Mouse (Mus musculus) midbrain, embryonic 11.5 days (tissue): ENCODE data around the gene Eln. TPM values are rescaled to one million over a fixed set of nuclear protein-coding genes. Genes with fewer than 3 reads are reported as not detected.
A peak's percentile ranks its signal among the peaks of the same experiment; 100 is the strongest.

Source experiments
- ATAC-seq: fragments of 200-750 bp; cut with Nextera tagmentation; 2 replicates; pipeline ENCODE4 v1.8.0; 2017; ENCODE audit warnings: moderate TSS enrichment, moderate library complexity; ENCODE audit not compliant: low FRiP score
- DNase-seq: peaks from one replicate; pipeline ENCODE4 v3.0.0; 2015; ENCODE audit warnings: low spot score; ENCODE audit errors: missing footprints
- H3K27ac ChIP-seq: fragments of 300-500 bp; sonication (generic); 2 replicates; pipeline ENCODE4 v1.5.1; 2014; ENCODE audit warnings: low read depth, low read length
- H3K27me3 ChIP-seq: fragments of 300-500 bp; sonication (generic); 2 replicates; pipeline ENCODE4 v1.6.1; 2014; ENCODE audit warnings: mild to moderate bottlenecking, low read length, moderate library complexity, mixed read lengths; ENCODE audit not compliant: control insufficient read depth, insufficient read depth
- H3K36me3 ChIP-seq: fragments of 300-500 bp; sonication (generic); 2 replicates; pipeline ENCODE4 v1.6.1; 2014; ENCODE audit warnings: mild to moderate bottlenecking, low read length, moderate library complexity, mixed read lengths; ENCODE audit not compliant: control insufficient read depth, insufficient read depth
- H3K4me1 ChIP-seq: fragments of 300-500 bp; sonication (generic); 2 replicates; pipeline ENCODE4 v1.6.1; 2014; ENCODE audit warnings: low read length; ENCODE audit not compliant: control insufficient read depth, insufficient read depth
- H3K4me2 ChIP-seq: fragments of 300-500 bp; sonication (generic); 2 replicates; pipeline ENCODE4 v1.6.1; 2014; ENCODE audit warnings: mild to moderate bottlenecking, moderate library complexity
- H3K4me3 ChIP-seq: fragments of 300-500 bp; sonication (generic); 2 replicates; pipeline ENCODE4 v1.5.1; 2014; ENCODE audit warnings: low read depth, low read length
- H3K9ac ChIP-seq: fragments of 300-500 bp; sonication (generic); 2 replicates; pipeline ENCODE4 v1.6.1; 2014; ENCODE audit warnings: low read length
- H3K9me3 ChIP-seq: fragments of 300-500 bp; sonication (generic); 2 replicates; pipeline ENCODE4 v1.6.1; 2016; ENCODE audit warnings: low read length; ENCODE audit not compliant: control insufficient read depth
- WGBS: fragments of 180-500 bp; shearing (Covaris S2); extraction: QIAGEN DNeasy Blood & Tissue Kit; methylation state at CpG from one replicate; pipeline ENCODE4 v1.1.7; 2014; 5-methylcytosine and 5-hydroxymethylcytosine counted together
- polyA plus RNA-seq: library from polyadenylated mRNA; unstranded; fragments of >200 nt; fragmentation: Nextera tagmentation; extraction: Ambion mirVana; gene quantifications from 2 replicates; pipeline ENCODE4 v1.2.1, GENCODE M21; 2014

The Eln gene
- polyA plus RNA-seq, 1 experiment from 2014 or later: 2.0 TPM

DNA sequence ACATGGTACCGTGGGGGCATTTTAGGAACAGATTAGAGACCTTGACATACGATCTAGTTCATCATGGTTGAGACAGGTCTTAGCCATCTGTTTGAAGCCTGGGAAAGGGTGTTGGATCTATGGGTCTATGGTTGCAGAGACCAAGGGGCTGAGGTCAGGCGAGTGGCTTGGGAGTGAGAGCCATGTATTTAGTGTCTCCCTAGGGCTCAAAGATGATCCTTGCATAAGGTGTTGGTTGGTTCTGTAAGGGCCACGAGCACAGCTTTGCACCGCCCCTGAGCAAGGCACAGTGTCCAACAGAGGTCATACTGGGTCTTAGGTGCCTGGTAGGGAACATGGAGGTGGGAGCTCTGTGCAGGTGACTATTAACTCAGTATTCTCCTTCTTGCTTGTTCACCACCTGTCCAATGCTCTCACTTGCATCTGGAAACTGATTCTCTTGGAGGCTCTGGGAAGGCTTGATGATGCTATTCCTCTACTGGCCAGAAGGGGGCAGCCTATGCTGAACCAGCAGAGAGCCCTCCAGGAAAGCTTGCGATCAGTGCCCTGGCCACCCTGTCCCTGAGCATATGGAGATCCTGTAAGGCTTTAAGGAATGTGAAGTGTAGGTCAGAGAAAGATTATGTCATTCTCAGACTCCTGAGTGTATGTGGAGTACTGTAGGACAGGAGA, 960 bp upstream of the Eln start:
- Histone ChIP-seq H3K4me1 (peaks cover 4% of the 10 kb centered on the region), H3K4me2 (peak overlapping the region; percentile 74), H3K9me3 (no peaks in the 10 kb centered on the region), H3K27me3 (no peaks in the 10 kb centered on the region), H3K4me3 (no peak overlapping the region; the same call in 1 of the 2 replicates), H3K27ac (no peak overlapping the region), H3K9ac (no peak overlapping the region), H3K36me3 (no peaks in the 10 kb centered on the region)
- 58% methylated on average over 6 of the region's 6 CpGs for WGBS
- DNase-seq: peak; percentile 91
- peak; percentile 41; the same call in 1 of the 2 replicates for ATAC-seq

DNA sequence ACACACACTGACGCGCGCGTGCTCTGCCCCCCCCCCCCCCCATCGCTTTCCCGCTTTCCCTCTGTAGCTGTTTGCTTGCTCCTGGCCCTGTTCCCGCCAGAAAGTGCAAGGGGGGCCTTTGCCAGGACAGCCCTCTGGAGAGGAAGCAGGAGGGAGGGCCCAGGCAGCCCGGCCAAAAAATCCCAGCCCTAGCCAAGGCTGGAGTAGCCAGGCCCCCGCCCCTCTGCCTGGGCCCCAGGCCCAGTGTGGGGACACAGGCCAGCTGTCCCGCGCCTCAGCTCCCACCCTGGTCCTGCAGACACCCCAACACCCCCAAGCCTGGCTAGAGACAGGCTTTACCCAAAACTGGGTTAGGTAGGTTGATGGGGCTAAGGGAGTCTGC, 380 bp upstream of the Eln start:
- no peaks in the 10 kb centered on the region for H3K36me3 ChIP-seq
- 19% methylated on average over 5 of the region's 11 CpGs for WGBS
- peak overlapping the region; percentile 33 for H3K4me3 ChIP-seq
- ATAC-seq (peak; percentile 65), DNase-seq (no peak)
- H3K27me3 ChIP-seq: no peaks in the 10 kb centered on the region
- no peaks in the 10 kb centered on the region for H3K9me3 ChIP-seq
- peak overlapping the region; percentile 74 for H3K4me2 ChIP-seq
- H3K9ac ChIP-seq: peak overlapping the region; percentile 51
- H3K4me1 ChIP-seq: peaks cover 4% of the 10 kb centered on the region
- no peak overlapping the region for H3K27ac ChIP-seq

DNA sequence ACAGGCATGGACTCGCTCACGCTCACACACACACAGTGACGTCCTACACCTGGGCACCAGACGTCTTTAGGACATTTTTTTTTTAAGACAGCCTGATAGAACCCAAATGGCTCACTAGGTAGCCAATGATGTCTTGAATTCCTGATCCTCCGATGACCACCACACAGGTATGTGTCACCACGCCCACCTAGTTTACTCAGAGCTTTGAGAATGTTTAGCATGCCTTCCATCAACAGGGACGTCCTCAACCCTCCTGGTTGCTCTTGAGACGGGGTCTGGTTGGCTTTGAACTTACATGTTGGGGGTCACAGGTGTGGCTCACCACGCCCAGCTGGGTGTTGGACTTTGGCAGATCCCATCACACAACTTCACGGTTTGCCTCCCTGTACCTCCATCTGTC, 922 bp downstream of the Eln start:
- no peak for DNase-seq
- H3K4me1 ChIP-seq: peaks cover 6% of the 10 kb centered on the region
- no peak overlapping the region for H3K4me3 ChIP-seq
- H3K9ac ChIP-seq: no peak overlapping the region
- no peaks in the 10 kb centered on the region for H3K9me3 ChIP-seq
- no peaks in the 10 kb centered on the region for H3K36me3 ChIP-seq
- ATAC-seq: no peak
- H3K4me2 ChIP-seq: no peak overlapping the region
- no peak overlapping the region for H3K27ac ChIP-seq
- WGBS: 86% methylated on average over 10 of the region's 10 CpGs
- no peaks in the 10 kb centered on the region for H3K27me3 ChIP-seq

DNA sequence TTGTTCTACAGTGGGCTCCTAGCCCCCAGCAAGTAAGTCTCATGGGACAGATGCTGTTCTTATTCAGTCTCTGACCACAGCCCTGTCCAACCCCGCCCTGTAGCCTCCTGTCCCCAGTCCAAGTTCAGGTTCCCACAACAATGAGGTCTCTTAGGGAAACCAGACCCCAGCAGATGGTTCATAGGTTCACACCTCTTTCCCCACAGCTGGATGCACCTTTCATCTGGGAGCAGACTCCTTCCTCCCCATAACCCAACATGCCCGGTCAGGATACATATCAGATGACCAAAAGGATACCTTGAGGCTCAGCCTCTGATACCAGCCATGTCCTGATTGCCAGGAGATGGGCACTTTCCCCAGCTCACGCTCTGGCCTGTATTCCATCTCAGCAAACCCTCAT, 1.3 kb downstream of the Eln start:
- WGBS: 88% methylated on average over 3 of the region's 3 CpGs
- Histone ChIP-seq H3K9ac (no peak overlapping the region), H3K4me2 (no peak overlapping the region), H3K27me3 (no peaks in the 10 kb centered on the region), H3K27ac (no peak overlapping the region), H3K9me3 (no peaks in the 10 kb centered on the region), H3K4me1 (peaks cover 7% of the 10 kb centered on the region), H3K36me3 (no peaks in the 10 kb centered on the region), H3K4me3 (no peak overlapping the region)
- no peak for DNase-seq
- no peak for ATAC-seq

DNA sequence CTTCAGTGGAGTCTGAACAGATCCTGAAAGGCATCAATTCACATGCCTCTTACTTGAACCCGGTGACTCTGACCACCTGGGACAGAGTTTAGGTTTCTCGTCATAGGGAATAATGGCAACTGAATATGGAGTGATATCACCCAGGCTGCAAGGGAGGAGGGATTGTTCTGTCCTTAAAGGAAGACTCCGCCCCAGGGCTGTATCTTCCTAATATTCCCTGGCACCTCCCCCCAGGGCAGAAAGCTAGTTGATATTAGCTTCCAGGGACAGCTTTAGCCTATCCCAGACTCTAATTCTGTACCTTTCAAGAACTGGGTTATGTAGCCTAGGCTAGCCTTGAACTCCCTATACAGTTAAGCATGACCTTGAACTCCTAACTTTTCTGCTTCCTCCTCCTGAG, 2.1 kb downstream of the Eln start:
- ATAC-seq (no peak), DNase-seq (no peak)
- H3K9me3 ChIP-seq: no peaks in the 10 kb centered on the region
- no peaks in the 10 kb centered on the region for H3K27me3 ChIP-seq
- no peak overlapping the region for H3K27ac ChIP-seq
- WGBS: 91% methylated on average over 3 of the region's 3 CpGs
- H3K9ac ChIP-seq: no peak overlapping the region
- peaks cover 11% of the 10 kb centered on the region for H3K4me1 ChIP-seq
- no peak overlapping the region for H3K4me3 ChIP-seq
- no peak overlapping the region for H3K4me2 ChIP-seq
- no peaks in the 10 kb centered on the region for H3K36me3 ChIP-seq

DNA sequence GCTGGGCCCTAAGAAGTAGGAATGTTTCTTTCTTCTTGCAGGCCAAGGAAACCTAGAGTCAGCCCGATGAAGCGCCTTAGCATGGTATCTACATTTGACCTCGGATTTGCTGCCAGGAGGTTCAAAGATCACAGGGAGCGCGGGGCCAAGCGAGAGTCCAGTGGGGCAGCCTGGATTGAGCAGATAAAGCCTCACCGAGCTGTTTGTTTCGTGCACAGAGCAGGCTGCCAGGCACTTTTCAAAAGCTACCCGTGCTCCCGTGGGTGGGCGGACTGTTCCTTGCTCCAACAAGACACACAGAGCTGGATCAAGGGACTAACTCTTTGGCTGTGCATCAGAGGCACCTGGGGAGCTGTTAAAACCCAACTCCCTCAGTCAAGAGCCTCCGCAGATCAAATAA, 3.1 kb downstream of the Eln start:
- Histone ChIP-seq H3K27ac (no peak overlapping the region), H3K36me3 (no peaks in the 10 kb centered on the region), H3K27me3 (no peaks in the 10 kb centered on the region), H3K4me3 (no peak overlapping the region), H3K9ac (no peak overlapping the region), H3K9me3 (no peaks in the 10 kb centered on the region), H3K4me2 (no peak overlapping the region), H3K4me1 (peaks cover 11% of the 10 kb centered on the region)
- DNase-seq (no peak), ATAC-seq (no peak)
- 53% methylated on average over 12 of the region's 12 CpGs for WGBS

DNA sequence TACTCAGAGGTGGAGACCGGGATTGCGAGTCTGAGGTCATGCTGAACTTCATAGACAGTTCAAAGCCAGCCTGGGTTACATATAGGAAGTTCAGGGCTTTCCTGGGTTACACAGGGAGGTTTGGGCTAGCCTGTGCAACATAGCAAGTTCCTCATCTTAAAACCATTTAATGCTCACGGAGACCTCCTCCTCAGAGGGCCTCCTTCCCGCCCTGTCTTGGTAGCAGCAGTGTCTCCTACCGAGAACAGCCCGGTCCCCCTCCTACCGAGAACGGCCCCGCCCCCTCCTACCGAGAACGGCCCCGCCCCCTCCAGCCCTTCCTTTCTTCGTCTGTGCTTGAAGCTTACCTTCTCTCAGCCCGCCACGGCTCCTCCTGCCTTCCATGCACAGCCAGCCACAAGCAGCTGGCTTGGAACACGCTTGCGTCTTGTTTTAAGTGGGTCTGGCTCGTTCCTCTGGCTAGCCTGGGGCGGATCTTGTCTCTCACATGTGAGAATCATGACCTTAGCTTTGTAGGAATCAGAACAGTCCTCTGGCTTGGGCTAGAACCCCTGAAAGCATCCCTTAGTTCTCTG, 4.8 kb downstream of the Eln start:
- Histone ChIP-seq H3K27me3 (no peaks in the 10 kb centered on the region), H3K36me3 (no peaks in the 10 kb centered on the region), H3K9ac (0 out of 2 replicates have a peak overlapping the region, but pooled peaks have one; percentile 20), H3K4me3 (no peak overlapping the region), H3K27ac (no peak overlapping the region), H3K4me2 (0 out of 2 replicates have a peak overlapping the region, but pooled peaks have one; percentile 13), H3K9me3 (no peaks in the 10 kb centered on the region), H3K4me1 (peaks cover 7% of the 10 kb centered on the region; the same call in 1 of the 2 replicates)
- DNase-seq (no peak), ATAC-seq (no peak)
- WGBS: 9% methylated on average over 19 of the region's 19 CpGs

DNA sequence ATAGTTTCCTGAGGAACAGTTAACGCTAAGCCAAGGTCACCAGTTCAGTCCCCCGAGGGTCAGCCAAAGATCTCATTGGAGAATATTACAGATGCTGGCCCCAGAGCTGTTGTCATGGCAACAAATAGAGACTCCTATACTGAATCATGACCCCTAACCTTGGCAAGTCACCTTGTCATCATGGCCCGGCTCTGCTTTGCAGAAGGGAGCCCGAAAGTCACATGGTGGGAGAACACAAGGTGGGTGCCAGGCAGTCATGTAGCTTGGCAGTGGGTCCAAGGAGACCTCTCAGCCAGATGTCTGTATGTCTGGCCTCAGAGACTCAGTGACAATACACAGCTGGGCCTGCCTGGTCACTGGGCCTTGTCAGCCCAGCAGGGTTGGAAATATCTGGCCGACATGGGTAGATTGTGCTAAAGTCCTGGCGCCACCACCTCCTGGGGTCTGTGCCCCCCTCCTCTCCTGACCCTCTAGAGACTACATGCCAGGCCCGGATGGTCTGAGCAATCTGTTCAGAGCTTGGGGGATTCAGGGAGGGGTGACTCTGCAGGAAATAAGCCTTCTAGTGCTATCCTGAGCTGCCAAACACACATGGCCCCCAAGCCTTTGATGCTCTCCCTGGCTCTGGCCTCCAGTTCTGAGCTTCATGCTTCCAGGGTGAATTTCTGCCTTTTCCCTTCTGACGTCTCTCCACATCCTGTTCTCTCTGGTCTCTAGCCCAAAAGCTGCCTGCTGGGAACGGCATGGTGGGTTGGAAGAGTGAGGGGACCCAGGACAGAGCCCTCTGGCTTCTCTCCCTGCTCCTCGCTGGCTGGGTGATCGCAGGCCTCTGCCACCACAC, 6.4 kb downstream of the Eln start:
- Histone ChIP-seq H3K36me3 (no peaks in the 10 kb centered on the region), H3K9ac (no peak overlapping the region), H3K4me2 (no peak overlapping the region), H3K27me3 (no peaks in the 10 kb centered on the region), H3K9me3 (no peaks in the 10 kb centered on the region), H3K27ac (no peak overlapping the region), H3K4me1 (peaks cover 7% of the 10 kb centered on the region; the same call in 1 of the 2 replicates), H3K4me3 (no peak overlapping the region)
- 53% methylated on average over 11 of the region's 11 CpGs for WGBS
- ATAC-seq (no peak; the same call in 1 of the 2 replicates), DNase-seq (no peak)

DNA sequence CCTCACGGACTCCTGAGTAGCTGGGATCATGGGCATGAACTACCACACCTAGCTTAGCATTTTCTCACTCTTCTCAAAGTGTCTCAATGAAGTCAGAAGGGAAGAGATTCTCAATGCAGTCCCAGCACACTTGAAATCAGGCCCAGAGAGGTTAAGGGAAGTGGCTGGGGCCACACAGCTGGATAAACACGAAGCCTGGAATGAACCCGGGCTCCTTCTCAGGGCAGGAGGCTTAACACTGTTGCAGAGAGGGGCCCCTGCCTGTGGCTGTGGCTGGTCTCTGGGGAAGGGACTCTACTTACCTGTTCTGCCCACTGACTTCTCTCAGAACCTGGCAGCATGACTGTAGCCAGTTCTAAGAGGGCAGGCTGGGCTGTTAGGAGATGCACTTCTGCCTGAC, 7.2 kb downstream of the Eln start:
- ATAC-seq: no peak
- Histone ChIP-seq H3K27ac (no peak overlapping the region), H3K36me3 (no peaks in the 10 kb centered on the region), H3K9me3 (no peaks in the 10 kb centered on the region), H3K4me1 (peaks cover 7% of the 10 kb centered on the region; the same call in 1 of the 2 replicates), H3K9ac (no peak overlapping the region), H3K4me3 (no peak overlapping the region), H3K27me3 (no peaks in the 10 kb centered on the region), H3K4me2 (no peak overlapping the region)
- DNase-seq: no peak
- 61% methylated on average over 3 of the region's 3 CpGs for WGBS
